Mouse (Mus musculus) heart, embryonic 16.5 days (tissue): ENCODE data around the gene Cx3cr1. TPM values are rescaled to one million over a fixed set of nuclear protein-coding genes. Genes with fewer than 3 reads are reported as not detected.

Experiments
- ATAC-seq: fragments of 200-750 bp; cut with Nextera tagmentation; replicated peaks from 2 replicates; pipeline ENCODE4 v1.8.0; 2017; ENCODE audit warnings: moderate number of reproducible peaks; ENCODE audit not compliant: insufficient read depth, low FRiP score; ENCODE audit errors: extremely low read depth
- H3K27ac ChIP-seq: fragments of 300-500 bp; sonication (generic); 2 replicates; pipeline ENCODE4 v1.5.1; 2014; ENCODE audit warnings: mild to moderate bottlenecking, low read length, control low read depth, moderate library complexity
- H3K27me3 ChIP-seq: fragments of 300-500 bp; sonication (generic); 2 replicates; pipeline ENCODE4 v1.6.1; 2014; ENCODE audit warnings: low read length, mixed read lengths; ENCODE audit not compliant: control insufficient read depth, insufficient read depth
- H3K36me3 ChIP-seq: fragments of 300-500 bp; sonication (generic); 2 replicates; pipeline ENCODE4 v1.6.1; 2014; ENCODE audit not compliant: control insufficient read depth, insufficient read depth
- H3K4me1 ChIP-seq: fragments of 300-500 bp; sonication (generic); 2 replicates; pipeline ENCODE4 v1.6.1; 2014; ENCODE audit warnings: low read length, mixed read lengths; ENCODE audit not compliant: control insufficient read depth, insufficient read depth
- H3K4me2 ChIP-seq: fragments of 300-500 bp; sonication (generic); 2 replicates; pipeline ENCODE4 v1.6.1; 2014; ENCODE audit warnings: low read depth, mild to moderate bottlenecking, control low read depth, low read length
- H3K4me3 ChIP-seq: fragments of 300-500 bp; sonication (generic); 2 replicates; pipeline ENCODE4 v1.5.1; 2014; ENCODE audit warnings: mild to moderate bottlenecking, control low read depth, low read length
- H3K9ac ChIP-seq: fragments of 300-500 bp; sonication (generic); 2 replicates; pipeline ENCODE4 v1.6.1; 2014; ENCODE audit warnings: low read length, control low read depth
- H3K9me3 ChIP-seq: fragments of 300-500 bp; sonication (generic); replicated peaks from 2 replicates; pipeline ENCODE4 v1.6.1; 2016; ENCODE audit warnings: low read length; ENCODE audit not compliant: control insufficient read depth
- WGBS: fragments of 180-500 bp; shearing (Covaris S2); extraction: QIAGEN DNeasy Blood & Tissue Kit; methylation state at CpG from one replicate; pipeline ENCODE4 v1.1.7; 2014; 5-methylcytosine and 5-hydroxymethylcytosine counted together
- polyA plus RNA-seq: library from polyadenylated mRNA; unstranded; fragments of >200 nt; fragmentation: Nextera tagmentation; extraction: Ambion mirVana; gene quantifications from 2 replicates; pipeline ENCODE4 v1.2.1, GENCODE M21; 2015

The Cx3cr1 gene
- polyA plus RNA-seq, 1 experiment from 2014 or later: 6.1 TPM

DNA sequence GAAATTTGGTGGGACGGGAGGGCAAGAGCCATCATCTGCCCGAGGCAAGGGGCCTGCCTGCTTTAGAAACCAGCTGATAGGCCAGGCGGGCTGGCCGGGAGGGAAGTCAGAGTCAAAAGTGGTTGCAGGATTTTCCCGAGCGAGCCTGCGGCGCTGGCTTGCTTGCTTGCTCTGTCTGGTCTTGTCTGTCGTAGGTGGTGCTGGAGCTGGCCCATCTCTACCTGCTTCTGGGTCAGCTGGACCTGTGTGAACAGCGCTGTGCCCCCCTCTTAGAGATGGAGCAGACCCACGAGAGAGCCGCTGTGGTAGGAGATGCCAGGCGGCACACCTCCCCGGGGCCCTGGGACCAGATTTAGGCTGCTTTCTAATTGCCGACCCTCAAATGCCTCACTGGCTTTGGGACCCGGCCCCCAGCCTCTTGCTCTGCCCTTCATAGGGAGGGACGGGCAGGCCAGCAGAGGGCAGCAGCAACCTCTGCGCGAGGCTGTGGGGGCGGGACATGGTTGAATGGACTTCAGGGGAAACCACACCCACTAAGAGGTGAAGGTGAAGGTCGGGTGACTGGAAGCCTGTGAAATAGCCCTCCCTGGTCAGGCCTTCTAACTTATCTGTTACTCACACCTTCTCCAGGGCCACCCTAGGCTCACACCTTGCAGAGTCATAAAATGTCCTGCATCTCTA is 106.6 kb downstream of the Cx3cr1 start:
- no peaks in the 10 kb centered on the region for H3K27me3 ChIP-seq
- H3K9ac ChIP-seq: peak overlapping the region; percentile 67
- peak; percentile 82 for ATAC-seq
- H3K4me1 ChIP-seq: peaks cover 11% of the 10 kb centered on the region
- H3K9me3 ChIP-seq: no peaks in the 10 kb centered on the region
- no peaks in the 10 kb centered on the region for H3K36me3 ChIP-seq
- H3K4me2 ChIP-seq: peak overlapping the region; percentile 63
- 8% methylated on average over 21 of the region's 21 CpGs for WGBS
- H3K4me3 ChIP-seq: peak overlapping the region; percentile 32; the same call in 1 of the 2 replicates
- peak overlapping the region; percentile 24 for H3K27ac ChIP-seq

GRCm38 (mm10) chr9:119962216-119962615 is 107.5 kb downstream of the Cx3cr1 start:
- peak overlapping the region; percentile 63 for H3K4me2 ChIP-seq

DNA sequence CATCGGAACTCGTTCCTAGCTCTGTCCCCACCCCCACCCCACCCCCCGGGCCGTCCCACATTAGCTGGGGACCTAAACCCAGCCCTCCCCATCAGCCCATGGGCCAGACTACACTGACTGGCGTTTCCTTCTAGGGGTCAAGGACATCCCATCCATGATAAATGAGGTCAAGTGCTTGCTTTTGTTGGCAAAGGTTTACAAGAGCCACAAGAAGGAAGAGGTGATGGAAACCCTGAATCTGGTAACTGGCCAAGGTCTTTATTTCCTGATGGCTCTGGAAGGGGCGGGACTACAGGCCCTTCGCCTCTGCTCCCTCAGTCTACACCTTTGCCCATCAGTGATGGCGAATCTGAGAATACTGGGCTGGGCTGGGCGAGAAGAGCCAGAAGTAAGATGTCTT is 110.8 kb downstream of the Cx3cr1 start:
- no peaks in the 10 kb centered on the region for H3K27me3 ChIP-seq
- no peak overlapping the region for H3K27ac ChIP-seq
- no peak overlapping the region for H3K4me2 ChIP-seq
- H3K4me3 ChIP-seq: no peak overlapping the region
- no peak overlapping the region for H3K9ac ChIP-seq
- no peaks in the 10 kb centered on the region for H3K36me3 ChIP-seq
- no peak for ATAC-seq
- peaks cover 11% of the 10 kb centered on the region for H3K4me1 ChIP-seq
- 61% methylated on average over 9 of the region's 9 CpGs for WGBS
- H3K9me3 ChIP-seq: no peaks in the 10 kb centered on the region

More at GRCm38 (mm10) chr9:119962216-119962615, 107.5 kb downstream of the Cx3cr1 start:
- no peaks in the 10 kb centered on the region for H3K36me3 ChIP-seq
- no peak overlapping the region for H3K4me3 ChIP-seq
- H3K9me3 ChIP-seq: no peaks in the 10 kb centered on the region
- no peak overlapping the region for H3K27ac ChIP-seq
- WGBS: 50% methylated on average over 4 of the region's 4 CpGs
- H3K9ac ChIP-seq: no peak overlapping the region
- H3K4me1 ChIP-seq: peaks cover 11% of the 10 kb centered on the region
- no peaks in the 10 kb centered on the region for H3K27me3 ChIP-seq
- ATAC-seq: no peak

- no peak overlapping the region for H3K9ac ChIP-seq
- H3K9me3 ChIP-seq: no peaks in the 10 kb centered on the region
- no peak overlapping the region for H3K27ac ChIP-seq
- H3K27me3 ChIP-seq: no peaks in the 10 kb centered on the region
- no peak for ATAC-seq
- H3K4me2 ChIP-seq: no peak overlapping the region
- H3K4me3 ChIP-seq: no peak overlapping the region
- 78% methylated on average over 9 of the region's 9 CpGs for WGBS
- no peaks in the 10 kb centered on the region for H3K4me1 ChIP-seq
- H3K36me3 ChIP-seq: no peaks in the 10 kb centered on the region
These were observed 118.3 kb downstream of the Cx3cr1 start for GRCm38 (mm10) chr9:119951388-119951787.

DNA sequence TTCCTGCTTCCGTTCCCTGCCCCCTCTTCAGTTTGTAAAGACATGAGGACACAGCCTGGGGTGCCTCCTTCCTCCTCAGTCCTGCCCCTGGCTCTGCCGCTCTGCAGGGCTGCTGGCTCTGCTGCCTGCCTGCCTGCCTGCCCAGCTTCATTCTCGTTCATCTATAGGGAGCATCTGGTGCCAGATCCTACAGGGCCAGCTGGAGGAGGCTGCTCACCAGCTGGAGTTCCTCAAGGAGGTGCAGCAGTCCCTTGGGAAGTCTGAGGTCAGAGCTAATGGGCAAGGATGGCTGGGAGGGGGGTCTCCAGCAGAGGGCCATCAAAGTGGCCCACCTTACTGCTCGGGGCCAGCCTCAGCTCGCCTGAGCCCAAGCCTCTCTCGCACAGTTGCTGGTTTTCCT is 119.2 kb downstream of the Cx3cr1 start:
- no peak for ATAC-seq
- Histone ChIP-seq H3K4me3 (no peak overlapping the region), H3K9ac (no peak overlapping the region), H3K9me3 (no peaks in the 10 kb centered on the region), H3K27ac (no peak overlapping the region), H3K4me2 (no peak overlapping the region), H3K27me3 (no peaks in the 10 kb centered on the region), H3K36me3 (no peaks in the 10 kb centered on the region), H3K4me1 (no peaks in the 10 kb centered on the region)
- 56% methylated on average over 6 of the region's 6 CpGs for WGBS

DNA sequence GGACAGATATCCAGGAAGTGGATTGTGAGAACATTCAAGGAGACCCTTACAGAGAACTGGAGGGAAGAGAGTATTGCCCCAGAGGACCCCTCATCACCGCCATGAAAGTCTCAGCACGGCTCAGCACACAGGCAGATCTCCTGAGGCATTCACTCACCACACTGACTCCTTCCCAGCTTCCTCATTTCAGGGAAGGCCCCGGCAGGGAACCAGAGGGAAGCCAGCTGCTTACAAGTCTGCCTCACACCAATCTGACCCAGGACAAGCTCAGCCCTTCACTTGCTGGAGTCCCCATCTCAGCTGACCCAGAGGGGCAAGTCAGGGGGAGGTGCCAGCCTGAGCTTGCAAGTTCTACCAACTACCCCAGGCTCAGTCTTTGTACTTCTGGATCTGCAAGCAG is 120.9 kb downstream of the Cx3cr1 start:
- Histone ChIP-seq H3K4me1 (no peaks in the 10 kb centered on the region), H3K27ac (no peak overlapping the region), H3K27me3 (no peaks in the 10 kb centered on the region), H3K9me3 (no peaks in the 10 kb centered on the region), H3K36me3 (no peaks in the 10 kb centered on the region), H3K4me3 (no peak overlapping the region), H3K4me2 (no peak overlapping the region), H3K9ac (no peak overlapping the region)
- 30% methylated on average over 3 of the region's 3 CpGs for WGBS
- no peak for ATAC-seq

DNA sequence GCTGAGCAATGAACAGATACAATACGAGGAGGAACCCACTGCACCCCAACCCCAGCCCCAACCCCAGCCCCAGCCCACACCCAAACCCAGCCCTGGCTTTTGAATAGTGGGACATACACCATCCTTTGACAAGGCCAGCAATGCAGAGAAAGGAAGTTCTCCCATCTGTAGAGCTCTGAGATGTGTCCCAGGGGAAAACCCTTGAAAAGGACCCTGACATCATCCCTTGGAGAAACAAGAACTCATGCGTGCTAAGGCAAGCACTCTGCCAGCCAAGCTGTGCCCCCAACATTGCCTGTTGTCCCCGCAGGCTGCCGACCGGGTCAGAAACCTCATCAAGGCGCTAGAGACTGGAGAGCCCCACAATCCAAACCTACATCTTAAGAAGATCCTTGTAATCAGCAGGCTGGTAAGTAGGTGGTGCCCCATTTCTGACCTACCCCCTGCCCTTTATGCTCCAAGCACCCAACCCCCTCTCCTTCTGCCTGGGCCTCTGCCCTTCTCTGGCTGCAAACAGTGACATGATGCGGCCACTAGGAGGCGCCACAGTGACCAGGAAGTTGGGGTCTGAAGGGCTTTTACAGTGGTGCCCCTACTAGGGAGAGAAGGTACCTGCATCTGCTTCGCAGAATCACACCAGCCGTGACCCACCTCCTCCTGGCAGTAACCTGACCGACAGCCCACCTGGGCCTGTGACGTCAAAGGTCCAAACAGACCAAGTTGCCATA is 124.3 kb downstream of the Cx3cr1 start:
- no peaks in the 10 kb centered on the region for H3K27me3 ChIP-seq
- 68% methylated on average over 12 of the region's 12 CpGs for WGBS

DNA sequence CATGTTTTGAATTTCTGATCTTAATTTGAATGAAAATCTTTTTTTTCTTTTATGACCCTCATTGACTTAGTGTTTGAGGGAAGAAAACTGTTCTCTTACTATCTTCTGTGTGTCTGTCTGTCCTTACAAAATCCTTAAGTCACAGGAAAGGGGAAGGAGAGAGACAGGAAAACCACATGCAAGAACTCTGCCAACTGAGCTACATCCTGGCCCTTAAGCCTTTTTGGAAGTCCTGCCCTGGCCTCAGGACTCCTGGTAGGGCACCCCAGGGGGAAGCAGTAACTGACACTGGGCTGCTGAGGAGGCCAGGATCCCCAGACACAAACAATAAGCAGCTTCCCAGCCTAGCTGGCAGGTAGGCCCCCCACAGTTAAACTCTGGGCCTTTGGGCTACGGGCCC is 126.4 kb downstream of the Cx3cr1 start:
- Histone ChIP-seq H3K36me3 (no peaks in the 10 kb centered on the region), H3K27ac (no peak overlapping the region), H3K4me3 (no peak overlapping the region), H3K27me3 (no peaks in the 10 kb centered on the region), H3K9ac (no peak overlapping the region), H3K4me2 (no peak overlapping the region), H3K9me3 (no peaks in the 10 kb centered on the region), H3K4me1 (no peaks in the 10 kb centered on the region)
- 90% methylated on average over 1 of the region's 1 CpGs for WGBS
- no peak for ATAC-seq

More for the DNA sequence above, 124.3 kb downstream of the Cx3cr1 start:
- no peaks in the 10 kb centered on the region for H3K9me3 ChIP-seq
- no peak for ATAC-seq
- H3K9ac ChIP-seq: no peak overlapping the region
- H3K4me3 ChIP-seq: no peak overlapping the region
- H3K4me2 ChIP-seq: no peak overlapping the region
- H3K27ac ChIP-seq: no peak overlapping the region
- no peaks in the 10 kb centered on the region for H3K4me1 ChIP-seq
- no peaks in the 10 kb centered on the region for H3K36me3 ChIP-seq

DNA sequence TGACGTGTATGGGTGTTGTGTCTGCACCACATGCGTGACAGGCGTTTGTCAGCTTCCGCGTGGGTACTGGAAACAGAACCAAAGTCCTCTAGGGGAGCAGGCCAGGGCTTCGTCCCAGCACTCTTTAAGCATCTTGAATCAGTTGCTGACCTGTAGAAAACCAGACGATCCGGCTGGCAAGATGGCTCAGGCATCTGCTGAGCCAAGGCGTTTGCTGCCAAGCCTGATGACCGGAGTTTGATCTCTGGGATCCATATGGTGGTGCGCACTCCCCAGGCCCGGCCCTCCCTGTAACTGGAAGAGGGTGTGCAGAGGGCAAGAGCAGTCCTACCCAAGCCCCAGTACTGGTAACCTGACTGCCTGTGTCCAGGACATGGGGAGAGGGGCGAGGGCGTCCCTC is 127.8 kb downstream of the Cx3cr1 start:
- H3K4me2 ChIP-seq: no peak overlapping the region
- no peaks in the 10 kb centered on the region for H3K36me3 ChIP-seq
- no peaks in the 10 kb centered on the region for H3K4me1 ChIP-seq
- whole genome bisulfite sequencing: 73% methylated on average over 14 of the region's 14 CpGs
- no peak overlapping the region for H3K4me3 ChIP-seq
- H3K9ac ChIP-seq: no peak overlapping the region
- no peaks in the 10 kb centered on the region for H3K9me3 ChIP-seq
- H3K27ac ChIP-seq: no peak overlapping the region
- no peak for ATAC-seq
- no peaks in the 10 kb centered on the region for H3K27me3 ChIP-seq
